Mouse (Mus musculus): ENCODE data around the gene Tulp2.

Gene Tulp2

GRCm38 (mm10) chr7:45481374-45481927 lies at the start of gene Tulp2:
Gene Tulp2 (plus strand): TSS chr7:45481877.
- peak; percentile 85 for DNase-seq

- no peak for DNase-seq
Measured at GRCm38 (mm10) chr7:45433835-45434202, 47.9 kb upstream of the Tulp2 start.

GRCm38 (mm10) chr7:45434203-45435015 lies 47.3 kb upstream of the Tulp2 start, which contains the start of gene Gys1:
Gene Gys1 (plus strand): TSS chr7:45434844.
- DNase-seq: peak; percentile 100

GRCm38 (mm10) chr7:45435038-45435437 lies 46.6 kb upstream of the Tulp2 start:
- DNase-seq: no peak

GRCm38 (mm10) chr7:45436444-45436843 lies 45.2 kb upstream of the Tulp2 start:
- DNase-seq: peak; percentile 51

GRCm38 (mm10) chr7:45437046-45437445 lies 44.6 kb upstream of the Tulp2 start:
- DNase-seq: peak; percentile 39

- peak; percentile 56 for DNase-seq
Measured at GRCm38 (mm10) chr7:45437521-45438276, 44.0 kb upstream of the Tulp2 start, which contains the start of gene Ruvbl2. Gene Ruvbl2 (minus strand): TSS chr7:45438096.

- DNase-seq: no peak
Measured at GRCm38 (mm10) chr7:45443526-45444420, 37.9 kb upstream of the Tulp2 start.

- no peak for DNase-seq
Measured at GRCm38 (mm10) chr7:45446589-45446988, 35.1 kb upstream of the Tulp2 start.

GRCm38 (mm10) chr7:45447325-45447990 lies 34.2 kb upstream of the Tulp2 start:
- DNase-seq: no peak

- DNase-seq: no peak
Measured at GRCm38 (mm10) chr7:45449974-45450373, 31.7 kb upstream of the Tulp2 start.

GRCm38 (mm10) chr7:45451344-45451982 lies 30.2 kb upstream of the Tulp2 start:
- DNase-seq: peak; percentile 88

GRCm38 (mm10) chr7:45454971-45455370 lies 26.7 kb upstream of the Tulp2 start:
- DNase-seq: no peak

GRCm38 (mm10) chr7:45455932-45456696 lies 25.6 kb upstream of the Tulp2 start:
- DNase-seq: no peak

- no peak for DNase-seq
Measured at GRCm38 (mm10) chr7:45456721-45457203, 24.9 kb upstream of the Tulp2 start.

GRCm38 (mm10) chr7:45457204-45458060 lies 24.2 kb upstream of the Tulp2 start:
- no peak for DNase-seq

- DNase-seq: peak; percentile 82
Measured at GRCm38 (mm10) chr7:45458748-45459563, 22.7 kb upstream of the Tulp2 start.

GRCm38 (mm10) chr7:45459564-45460140 lies 22.0 kb upstream of the Tulp2 start, which contains the start of gene Ftl1:
Gene Ftl1 (minus strand): TSS chr7:45459884.
- peak; percentile 99 for DNase-seq

Data from cerebellum, adult 9-10 months (tissue).